Mouse (Mus musculus) CH12.LX (cell line): ENCODE measurements around the gene Amhr2. TPM values are rescaled to one million over a fixed set of nuclear protein-coding genes. Genes with fewer than 3 reads are reported as not detected.

Experiments used
- DNase-seq: peaks from one replicate; pipeline ENCODE4 v3.0.0-alpha.2; 2013; ENCODE audit errors: extremely low read depth
- H3K27ac ChIP-seq: 2 replicates; pipeline ENCODE4 v1.5.1; 2012; ENCODE audit warnings: low read depth, mild to moderate bottlenecking, control low read depth, moderate library complexity; ENCODE audit not compliant: insufficient read depth
- H3K27me3 ChIP-seq: replicated peaks from 2 replicates; pipeline ENCODE3; 2012; ENCODE audit warnings: inconsistent platforms
- H3K36me3 ChIP-seq, 2 experiments: replicated peaks in 1 of 2; 2 replicates each; pipeline versions ENCODE3 to v1.6.1; 2012; ENCODE audit warnings: inconsistent platforms in 1 of 2, low read length in 1 of 2, mild to moderate bottlenecking in 1 of 2, mixed read lengths in 1 of 2, moderate library complexity in 1 of 2; ENCODE audit not compliant: control insufficient read depth in 1 of 2, insufficient read depth in 1 of 2
- H3K4me1 ChIP-seq, 2 experiments: 2 replicates each; pipeline ENCODE4 v1.6.1; 2012; ENCODE audit warnings: inconsistent platforms in 1 of 2, moderate library complexity in 1 of 2; ENCODE audit not compliant: insufficient read depth in 2 of 2, control insufficient read depth in 1 of 2
- H3K4me2 ChIP-seq: 2 replicates; pipeline ENCODE4 v1.6.1; 2012; ENCODE audit warnings: low read depth, mild to moderate bottlenecking, control low read depth; ENCODE audit not compliant: poor library complexity, insufficient read depth, severe bottlenecking
- H3K4me3 ChIP-seq, 3 experiments: fragments of 150-350 bp in 1 of 3; sonication (generic) in 1 of 3; replicated peaks in 1 of 3; 2 replicates each; pipeline versions ENCODE3 to v1.5.1; 2011 to 2012; ENCODE audit warnings: low read depth in 2 of 3, low read length in 2 of 3, mild to moderate bottlenecking in 2 of 3, moderate library complexity in 2 of 3, control low read depth in 1 of 3, improper control_type of control experiment in 1 of 3, inconsistent platforms in 1 of 3, mixed read lengths in 1 of 3; ENCODE audit not compliant: poor library complexity in 1 of 3
- H3K79me2 ChIP-seq: replicated peaks from 2 replicates; pipeline ENCODE4 v1.6.1; 2012; ENCODE audit warnings: mild to moderate bottlenecking, moderate library complexity; ENCODE audit not compliant: control insufficient read depth, poor library complexity, insufficient read depth, severe bottlenecking; ENCODE audit errors: extremely low read depth
- H3K9ac ChIP-seq: 2 replicates; pipeline ENCODE4 v1.6.1; 2012; ENCODE audit warnings: low read depth, mild to moderate bottlenecking, control low read depth, moderate library complexity; ENCODE audit not compliant: insufficient read depth
- H3K9me3 ChIP-seq: replicated peaks from 2 replicates; pipeline ENCODE3; 2012; ENCODE audit warnings: low read length, inconsistent platforms, mixed read lengths
- BHLHE40 ChIP-seq: IDR thresholded peaks from 2 replicates; pipeline ENCODE4 v1.6.1; 2011; ENCODE audit warnings: mild to moderate bottlenecking, low read depth, low read length, improper control_type of control experiment
- CHD1 ChIP-seq: IDR thresholded peaks from 2 replicates; pipeline ENCODE4 v1.6.1; 2012; ENCODE audit warnings: low read depth, low read length, improper control_type of control experiment, inconsistent platforms
- CHD2 ChIP-seq: IDR thresholded peaks from 2 replicates; pipeline ENCODE4 v1.6.1; 2011; ENCODE audit warnings: low read length, improper control_type of control experiment
- CTCF ChIP-seq, 2 experiments: IDR thresholded peaks in 1 of 2; conservative IDR thresholded peaks in 1 of 2; 2 replicates each; pipeline ENCODE4 v1.5.1; 2011 to 2012; ENCODE audit warnings: low read depth in 2 of 2, low read length in 2 of 2, improper control_type of control experiment in 1 of 2, inconsistent platforms in 1 of 2, mild to moderate bottlenecking in 1 of 2, moderate library complexity in 1 of 2
- E2F4 ChIP-seq: IDR thresholded peaks from 2 replicates; pipeline ENCODE4 v1.6.1; 2011; ENCODE audit warnings: low read depth, low read length, improper control_type of control experiment; ENCODE audit not compliant: insufficient replicate concordance
- ELF1 ChIP-seq: IDR thresholded peaks from 2 replicates; pipeline ENCODE4 v1.6.1; 2014; ENCODE audit warnings: low read depth, mild to moderate bottlenecking, inconsistent platforms, low read length, improper control_type of control experiment
- ETS1 ChIP-seq: conservative IDR thresholded peaks from 2 replicates; pipeline ENCODE4 v1.6.1; 2012; ENCODE audit warnings: low read depth, mild to moderate bottlenecking, inconsistent platforms, low read length, improper control_type of control experiment, moderate library complexity
- HCFC1 ChIP-seq: IDR thresholded peaks from 2 replicates; pipeline ENCODE4 v1.6.1; 2012; ENCODE audit warnings: low read depth, mild to moderate bottlenecking, inconsistent platforms, low read length, improper control_type of control experiment
- JUN ChIP-seq: IDR thresholded peaks from 2 replicates; pipeline ENCODE4 v1.6.1; 2011; ENCODE audit warnings: low read depth, mild to moderate bottlenecking, low read length, improper control_type of control experiment, moderate library complexity; ENCODE audit not compliant: insufficient read depth
- KAT2A ChIP-seq: IDR thresholded peaks from 2 replicates; pipeline ENCODE4 v1.6.1; 2012; ENCODE audit warnings: low read length, improper control_type of control experiment, inconsistent platforms; ENCODE audit not compliant: insufficient replicate concordance
- MAZ ChIP-seq: IDR thresholded peaks from 2 replicates; pipeline ENCODE4 v1.6.1; 2012; ENCODE audit warnings: low read depth, mild to moderate bottlenecking, inconsistent platforms, low read length, improper control_type of control experiment, moderate library complexity
- MEF2A ChIP-seq: IDR thresholded peaks from 2 replicates; pipeline ENCODE4 v1.6.1; 2014; ENCODE audit warnings: low read depth, mild to moderate bottlenecking, inconsistent platforms, low read length, improper control_type of control experiment, borderline replicate concordance
- MYC ChIP-seq: IDR thresholded peaks from 2 replicates; pipeline ENCODE4 v1.6.1; 2011; ENCODE audit warnings: low read depth, mild to moderate bottlenecking, improper control_type of control experiment, low read length
- PAX5 ChIP-seq: IDR thresholded peaks from 2 replicates; pipeline ENCODE4 v1.6.1; 2012; ENCODE audit warnings: low read length, inconsistent platforms, mixed read lengths
- POLR2A ChIP-seq: IDR thresholded peaks from 2 replicates; pipeline ENCODE4 v1.6.1; 2011; ENCODE audit warnings: low read depth, mild to moderate bottlenecking, improper control_type of control experiment, low read length
- RAD21 ChIP-seq: IDR thresholded peaks from 2 replicates; pipeline ENCODE4 v1.6.1; 2011; ENCODE audit warnings: low read depth, mild to moderate bottlenecking, low read length, improper control_type of control experiment, moderate library complexity
- RCOR1 ChIP-seq: conservative IDR thresholded peaks from 2 replicates; pipeline ENCODE4 v1.6.1; 2012; ENCODE audit warnings: low read depth, mild to moderate bottlenecking, inconsistent platforms, low read length, improper control_type of control experiment
- SIN3A ChIP-seq: IDR thresholded peaks from 2 replicates; pipeline ENCODE4 v1.6.1; 2012; ENCODE audit warnings: low read length, improper control_type of control experiment, inconsistent platforms
- SMC3 ChIP-seq: IDR thresholded peaks from 2 replicates; pipeline ENCODE4 v1.6.1; 2011; ENCODE audit warnings: low read depth, low read length, improper control_type of control experiment
- TBP ChIP-seq: conservative IDR thresholded peaks from 2 replicates; pipeline ENCODE4 v1.6.1; 2011; ENCODE audit warnings: low read depth, low read length, improper control_type of control experiment
- TCF12 ChIP-seq: IDR thresholded peaks from 2 replicates; pipeline ENCODE4 v1.6.1; 2014; ENCODE audit warnings: low read depth, mild to moderate bottlenecking, inconsistent platforms, low read length, improper control_type of control experiment
- UBTF ChIP-seq: IDR thresholded peaks from 2 replicates; pipeline ENCODE4 v1.6.1; 2012; ENCODE audit warnings: low read depth, mild to moderate bottlenecking, inconsistent platforms, low read length, improper control_type of control experiment, moderate library complexity
- USF1 ChIP-seq: IDR thresholded peaks from 2 replicates; pipeline ENCODE4 v1.6.1; 2014; ENCODE audit warnings: low read depth, mild to moderate bottlenecking, inconsistent platforms, low read length, improper control_type of control experiment
- ZKSCAN1 ChIP-seq: IDR thresholded peaks from 2 replicates; pipeline ENCODE4 v1.6.1; 2012; ENCODE audit warnings: low read depth, inconsistent platforms, low read length, improper control_type of control experiment, borderline replicate concordance
- ZMIZ1 ChIP-seq: IDR thresholded peaks from 2 replicates; pipeline ENCODE4 v1.6.1; 2012; ENCODE audit warnings: low read depth, mild to moderate bottlenecking, inconsistent platforms, low read length, improper control_type of control experiment
- dilution Hi-C: fragments of 300-500 bp; cut with MboI; formaldehyde crosslinking; loops from 2 replicates; pipeline ENCODE4 v1.14.3; 2020; ENCODE audit warnings: low sequenced_read_pairs; ENCODE audit not compliant: extremely low pct_unique_long_range_greater_than_20kb, extremely low pct_ligation_motif_present
- in situ Hi-C: fragments of 300-500 bp; cut with MboI; formaldehyde crosslinking; loops from 3 replicates; pipeline ENCODE4 v1.14.3; 2019; ENCODE audit warnings: low sequenced_read_pairs, low pct_ligation_motif_present, low pct_unique_long_range_greater_than_20kb, mixed read lengths
- polyA plus RNA-seq: library from polyadenylated mRNA; unstranded; fragments of >175 nt; gene quantifications from 2 replicates; pipeline ENCODE4 v1.2.1, GENCODE M21; 2012; ENCODE audit warnings: low read depth; ENCODE audit not compliant: insufficient read length
- total RNA-seq, 2 experiments: library from RNA; depleted of rRNA; stranded (reverse); fragments of 300-350 nt in 1 of 2; fragments of >200 nt in 1 of 2; gene quantifications; 2 replicates each; pipeline ENCODE4 v1.2.3; 2012 to 2014

Gene Amhr2
- total and polyA plus RNA-seq, 3 experiments = not detected

DNA sequence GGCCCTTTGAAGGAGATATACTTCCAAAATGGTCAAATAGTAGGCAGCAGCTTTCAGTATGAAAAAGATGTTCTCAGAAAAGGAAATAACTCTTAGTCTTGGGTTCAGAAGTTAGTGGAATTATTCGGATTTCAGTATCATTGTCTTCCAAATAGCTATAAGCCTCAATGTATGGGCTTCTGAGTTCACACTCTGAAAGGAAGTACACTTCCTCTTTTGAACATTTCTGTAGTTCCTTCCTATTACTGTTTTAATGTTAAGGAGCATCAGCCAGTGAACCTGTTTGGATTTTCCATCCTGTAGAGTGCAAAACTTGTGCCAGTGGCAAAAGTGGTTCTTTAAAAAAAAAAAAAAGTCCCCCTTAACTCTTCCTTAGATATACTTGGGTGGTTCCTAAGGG lies 13.1 kb upstream of the Amhr2 start:
- in situ Hi-C loops (loop anchor here (5.0 kb wide), 1 partner anchor 40 kb away; no protein-coding TSS in a partner anchor), dilution Hi-C loops (no loop called here)
- Histone ChIP-seq H3K36me3 (peaks cover 47 to 88% of the 10 kb centered on the region in 2 experiments), H3K4me2 (no peak overlapping the region), H3K9ac (no peak overlapping the region), H3K79me2 (no peaks in the 10 kb centered on the region), H3K4me1 (peaks cover 0 to 12% of the 10 kb centered on the region in 2 experiments; a peak in 2 of 4 replicates), H3K27ac (no peak overlapping the region), H3K27me3 (no peaks in the 10 kb centered on the region), H3K4me3 (no peak overlapping the region), H3K9me3 (no peaks in the 10 kb centered on the region)
- TF ChIP-seq HCFC1 (no peak), TCF12 (no peak), E2F4 (no peak), CHD2 (no peak), MEF2A (no peak), ZKSCAN1 (no peak), USF1 (no peak), TBP (no peak), PAX5 (no peak), UBTF (no peak), JUN (no peak), SMC3 (no peak), RAD21 (no peak), SIN3A (no peak)
- no peak for DNase-seq

DNA sequence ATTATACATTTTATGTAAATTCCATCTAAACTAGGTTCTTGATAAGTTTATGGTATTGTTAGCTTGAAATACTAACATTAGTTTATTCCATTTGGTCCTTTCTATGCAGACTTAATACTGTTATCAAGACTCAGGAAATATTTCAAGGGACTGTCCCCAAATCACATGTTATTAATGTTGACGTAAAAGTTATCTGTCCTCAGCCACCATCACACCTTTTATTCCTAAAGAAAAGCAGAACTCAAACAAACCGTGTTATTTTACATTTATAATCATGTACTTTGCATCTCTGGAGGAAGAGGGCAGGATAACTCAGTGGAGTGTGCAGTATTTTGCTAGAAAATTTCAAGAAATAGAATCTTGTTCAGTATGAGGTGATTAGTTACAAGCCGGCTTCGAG lies 12.0 kb upstream of the Amhr2 start:
- Histone ChIP-seq H3K79me2 (no peaks in the 10 kb centered on the region), H3K4me1 (peaks cover 0 to 12% of the 10 kb centered on the region in 2 experiments; a peak in 2 of 4 replicates), H3K4me2 (no peak overlapping the region), H3K27ac (no peak overlapping the region), H3K9ac (no peak overlapping the region), H3K4me3 (no peak overlapping the region), H3K36me3 (peaks cover 42 to 85% of the 10 kb centered on the region in 2 experiments), H3K27me3 (no peaks in the 10 kb centered on the region), H3K9me3 (no peaks in the 10 kb centered on the region)
- TF ChIP-seq CHD2 (no peak), PAX5 (no peak)
- in situ Hi-C loops = loop anchor here (5.0 kb wide), 1 partner anchor 41 kb away; no protein-coding TSS in a partner anchor
- dilution Hi-C loops = no loop called here
- DNase-seq = no peak

DNA sequence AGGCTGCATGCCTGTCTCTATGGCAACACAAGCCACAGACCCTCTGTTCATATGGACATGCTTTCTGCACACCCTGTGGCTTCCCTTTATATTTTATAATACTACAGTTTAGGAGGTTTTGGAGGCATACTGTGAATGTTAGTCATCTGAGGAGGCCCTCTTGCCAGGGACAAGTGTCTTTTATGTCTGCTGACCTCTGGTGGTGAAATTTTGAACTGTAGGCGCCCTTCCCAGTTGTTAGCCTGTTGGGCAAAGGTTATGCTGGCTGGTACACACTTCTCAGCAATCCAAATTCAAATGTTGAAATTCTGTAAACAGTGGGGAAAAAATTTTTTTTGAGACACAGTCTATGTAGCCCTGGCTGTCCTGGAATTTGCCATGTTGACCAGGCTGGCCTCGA lies 2.7 kb upstream of the Amhr2 start:
- DNase-seq = peak; percentile 92
- Histone ChIP-seq H3K4me3 (no peak overlapping the region), H3K9ac (no peak overlapping the region), H3K79me2 (no peaks in the 10 kb centered on the region), H3K27ac (no peak overlapping the region), H3K36me3 (peaks cover 0 to 7% of the 10 kb centered on the region in 2 experiments), H3K9me3 (no peaks in the 10 kb centered on the region), H3K27me3 (peaks cover 12% of the 10 kb centered on the region), H3K4me1 (no peaks in the 10 kb centered on the region), H3K4me2 (no peak overlapping the region)
- in situ Hi-C loops = no loop called here
- dilution Hi-C loops = no loop called here
- TF ChIP-seq ZMIZ1 (no peak), CTCF (conservative IDR thresholded peaks at IDR 0.05 in 1 of 2, IDR thresholded peaks at IDR 0.05 in 1 of 2; ENCODE audit: low read depth in 2 of 2, low read length in 2 of 2) (peak; percentile 95 to 98), MAZ (no peak), E2F4 (no peak), RCOR1 (no peak), HCFC1 (no peak), CHD1 (no peak), KAT2A (no peak), SMC3 (peak; percentile 92), CHD2 (no peak), BHLHE40 (no peak), MEF2A (no peak), USF1 (no peak), POLR2A (no peak), JUN (no peak), MYC (no peak), PAX5 (no peak), ELF1 (no peak), ETS1 (no peak), TBP (no peak)
